Mouse (Mus musculus): ENCODE data around the gene Arnt.
"Not testable (repeated sequence)": the region's sequence is repeated elsewhere in the genome, so short reads cannot be mapped to it uniquely, and the experiment has no call there.

Gene Arnt

GRCm38 (mm10) chr3:95526111-95526510 lies 91.9 kb downstream of the Arnt start:
- in situ Hi-C loops (cut with MboI, MseI), result no loop called here

GRCm38 (mm10) chr3:95526622-95527211 lies 92.5 kb downstream of the Arnt start, which contains the start of gene Ctss:
Gene Ctss, plus strand, starts transcription at chr3:95526786.
- in situ Hi-C loops (cut with MboI, MseI), result no loop called here

GRCm38 (mm10) chr3:95529814-95530213 lies 95.6 kb downstream of the Arnt start:
- in situ Hi-C loops (cut with MboI, MseI), result no loop called here

GRCm38 (mm10) chr3:95531025-95531424 lies 96.8 kb downstream of the Arnt start:
- in situ Hi-C loops (cut with MboI, MseI), result no loop called here

GRCm38 (mm10) chr3:95533364-95533763 lies 99.2 kb downstream of the Arnt start:
- in situ Hi-C loops (cut with MboI, MseI), result no loop called here

GRCm38 (mm10) chr3:95534927-95535326 lies 100.7 kb downstream of the Arnt start:
- in situ Hi-C loops (cut with MboI, MseI), result no loop called here

- in situ Hi-C loops (cut with MboI, MseI), result no loop called here
These were observed 104.7 kb downstream of the Arnt start for GRCm38 (mm10) chr3:95538936-95539335.

GRCm38 (mm10) chr3:95539837-95540236 lies 105.6 kb downstream of the Arnt start:
- in situ Hi-C loops (cut with MboI, MseI), result no loop called here

GRCm38 (mm10) chr3:95541186-95541585 lies 107.0 kb downstream of the Arnt start:
- in situ Hi-C loops (cut with MboI, MseI), result not testable (repeated sequence)

- in situ Hi-C loops (cut with MboI, MseI), result no loop called here
These were observed 108.0 kb downstream of the Arnt start for GRCm38 (mm10) chr3:95542171-95542570.

- in situ Hi-C loops (cut with MboI, MseI), result no loop called here
These were observed 108.8 kb downstream of the Arnt start for GRCm38 (mm10) chr3:95542981-95543380.

All from regulatory T cell (primary cell).